Mouse (Mus musculus) ES-E14 (cell line): Measurements from ENCODE around the gene Dnajb1.

Source experiments
- CHD2 ChIP-seq: IDR thresholded peaks from 2 replicates; pipeline ENCODE4 v1.6.1; 2014; ENCODE audit warnings: mild to moderate bottlenecking, low read depth, low read length, inconsistent platforms
- HCFC1 ChIP-seq: IDR thresholded peaks from 2 replicates; pipeline ENCODE4 v1.6.1; 2012; ENCODE audit warnings: low read length, inconsistent platforms, borderline replicate concordance; ENCODE audit not compliant: insufficient read depth
- MAFK ChIP-seq: IDR thresholded peaks from 2 replicates; pipeline ENCODE4 v1.6.1; 2014; ENCODE audit warnings: mild to moderate bottlenecking, low read depth, low read length, inconsistent platforms; ENCODE audit not compliant: insufficient read depth
- ZC3H11A ChIP-seq: IDR thresholded peaks from 2 replicates; pipeline ENCODE4 v1.6.1; 2012; ENCODE audit warnings: low read depth, mild to moderate bottlenecking, inconsistent platforms, low read length, borderline replicate concordance
- ZNF384 ChIP-seq: IDR thresholded peaks from 2 replicates; pipeline ENCODE4 v1.6.1; 2012; ENCODE audit warnings: low read depth, low read length, inconsistent platforms

- no peak for TF ChIP-seq MAFK
- no peak for TF ChIP-seq HCFC1
- TF ChIP-seq CHD2 = no peak
- TF ChIP-seq ZC3H11A = no peak
- no peak for TF ChIP-seq ZNF384
These were observed 8.6 kb downstream of the Dnajb1 start for GRCm38 (mm10) chr8:83616625-83617024.
